Mouse (Mus musculus) CD8-positive naive resting alpha-beta T cell, adult 2 months (primary cell): ENCODE data around the gene Naa20.

Experiments used
- DNase-seq, 2 experiments: peaks; one replicate each; pipeline ENCODE4 v3.0.0; 2022; ENCODE audit warnings: low read depth in 2 of 2, low spot score in 2 of 2

Gene Naa20

DNA sequence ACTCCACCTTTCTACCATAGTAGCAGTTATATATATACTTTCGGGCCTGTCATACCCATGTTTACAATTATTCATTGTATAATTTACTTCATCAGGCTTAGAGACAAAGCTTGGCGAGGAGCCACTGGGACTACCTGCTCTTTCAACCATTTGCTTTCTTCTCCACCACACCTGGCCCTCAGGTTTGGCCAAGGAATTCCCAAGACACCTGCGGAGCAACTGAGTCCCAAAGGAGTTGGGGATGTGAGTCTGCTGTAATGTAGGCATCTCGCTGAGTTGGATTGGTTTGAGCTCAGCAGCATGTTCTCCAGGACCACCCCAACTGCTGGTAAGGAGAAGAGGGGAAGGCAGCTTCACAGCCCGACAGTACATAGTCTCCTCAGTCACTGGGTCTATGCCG, at the start of gene Naa20:
Gene Naa20, plus strand, starts transcription at position 239 of the 400 bp plus-strand sequence.
- no peak for DNase-seq

DNA sequence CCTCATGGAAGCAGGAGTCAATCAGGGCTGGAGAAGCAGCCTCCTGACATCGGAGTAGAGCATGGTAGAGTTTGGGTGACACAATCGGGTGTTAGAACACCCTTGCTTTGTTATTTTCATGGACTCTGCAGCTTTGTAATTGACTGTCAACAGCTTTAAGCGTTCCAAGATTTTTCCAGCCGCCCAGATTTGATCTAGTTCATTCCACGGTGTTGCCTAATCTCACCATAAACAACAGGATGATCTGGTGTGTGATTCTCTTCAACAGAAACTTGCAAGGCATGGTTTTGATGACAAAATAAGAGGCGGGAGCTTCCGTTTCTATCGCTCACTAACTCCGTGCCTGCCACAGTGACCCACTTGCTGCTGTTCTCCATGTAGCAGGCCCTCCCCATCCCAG, 46.1 kb upstream of the Naa20 start:
- no peak for DNase-seq

DNA sequence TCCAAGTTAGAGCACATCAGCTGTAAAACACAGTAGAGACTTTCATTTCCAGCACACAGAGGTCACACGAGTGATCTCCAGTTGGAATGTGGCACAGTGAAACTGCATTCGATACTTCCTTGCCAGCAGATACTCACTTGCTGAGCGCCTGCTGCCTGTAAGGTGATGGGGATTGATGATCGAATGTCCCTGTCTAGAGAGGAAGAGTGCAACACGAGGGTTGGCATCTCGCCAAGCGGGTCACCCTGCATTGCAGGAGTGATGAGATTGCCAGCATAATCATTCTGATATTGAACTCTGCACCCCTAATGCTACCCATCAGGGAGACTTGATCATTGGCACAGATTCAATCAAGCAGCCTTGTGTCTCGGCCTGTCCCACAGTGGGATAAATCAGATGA, 44.0 kb upstream of the Naa20 start:
- DNase-seq, result no peak

DNA sequence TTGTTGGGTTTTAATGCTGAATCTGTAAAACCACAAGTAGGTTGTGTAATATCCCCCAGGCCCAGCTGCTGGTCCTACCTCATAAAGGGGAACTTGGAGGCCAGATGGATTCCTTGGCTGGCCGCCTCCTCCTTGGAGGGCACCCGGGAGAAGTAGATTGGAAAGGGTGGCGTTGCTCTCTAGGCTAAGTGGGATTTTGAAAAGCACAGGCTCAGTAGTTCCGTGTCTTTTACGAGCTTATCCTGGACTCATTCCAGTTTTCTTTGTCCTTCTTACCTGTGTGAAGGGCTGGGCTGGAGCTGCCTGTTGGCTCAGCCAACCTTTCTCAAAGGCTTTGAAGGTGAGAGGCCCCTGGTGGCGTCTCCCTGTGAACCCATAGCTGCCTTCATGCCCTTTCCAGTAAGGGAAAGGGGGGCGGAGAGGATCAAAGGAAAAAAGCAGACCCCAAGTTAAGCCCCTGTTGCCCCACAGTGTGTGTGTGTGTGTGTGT, 42.4 kb upstream of the Naa20 start:
- no peak for DNase-seq

DNA sequence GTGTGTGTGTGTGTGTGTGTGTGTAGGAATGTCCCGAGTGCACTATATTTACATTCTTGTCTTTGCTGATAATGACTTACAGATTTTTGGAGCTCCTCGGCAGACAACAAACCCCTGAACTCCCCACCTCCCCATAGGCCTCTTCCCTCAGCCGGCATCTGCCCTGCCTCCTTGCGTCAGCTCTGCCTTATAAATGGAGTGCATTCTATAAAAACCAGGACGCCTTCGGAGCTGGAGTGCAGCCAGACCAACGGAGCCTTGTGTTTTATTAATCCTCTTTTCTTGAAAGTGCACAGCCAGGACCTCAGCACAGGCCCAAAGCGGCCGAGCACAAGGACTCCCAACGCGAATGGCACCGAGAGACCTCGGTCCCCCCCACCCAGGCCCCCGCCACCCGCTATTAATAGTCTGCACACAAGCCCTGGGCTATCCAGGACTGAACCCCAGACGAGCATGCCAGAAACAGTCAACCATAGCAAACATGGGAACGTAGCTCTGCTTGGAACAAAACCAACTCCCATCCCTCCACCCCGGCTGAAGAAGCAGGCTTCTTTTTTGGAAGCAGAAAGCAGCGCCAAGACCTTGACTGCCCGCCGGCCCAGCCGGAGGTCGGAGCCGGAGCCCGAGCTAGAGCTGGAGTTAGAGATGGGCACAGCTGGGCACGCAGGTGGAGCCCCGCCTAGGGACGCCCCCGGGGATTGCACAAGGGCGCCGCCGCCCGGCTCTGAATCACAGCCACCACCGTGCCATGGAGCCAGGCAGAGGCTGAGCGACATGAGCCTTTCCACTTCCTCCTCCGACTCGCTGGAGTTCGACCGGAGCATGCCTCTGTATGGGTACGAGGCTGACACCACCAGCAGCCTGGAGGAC, 41.7 kb upstream of the Naa20 start:
- DNase-seq, result no peak

DNA sequence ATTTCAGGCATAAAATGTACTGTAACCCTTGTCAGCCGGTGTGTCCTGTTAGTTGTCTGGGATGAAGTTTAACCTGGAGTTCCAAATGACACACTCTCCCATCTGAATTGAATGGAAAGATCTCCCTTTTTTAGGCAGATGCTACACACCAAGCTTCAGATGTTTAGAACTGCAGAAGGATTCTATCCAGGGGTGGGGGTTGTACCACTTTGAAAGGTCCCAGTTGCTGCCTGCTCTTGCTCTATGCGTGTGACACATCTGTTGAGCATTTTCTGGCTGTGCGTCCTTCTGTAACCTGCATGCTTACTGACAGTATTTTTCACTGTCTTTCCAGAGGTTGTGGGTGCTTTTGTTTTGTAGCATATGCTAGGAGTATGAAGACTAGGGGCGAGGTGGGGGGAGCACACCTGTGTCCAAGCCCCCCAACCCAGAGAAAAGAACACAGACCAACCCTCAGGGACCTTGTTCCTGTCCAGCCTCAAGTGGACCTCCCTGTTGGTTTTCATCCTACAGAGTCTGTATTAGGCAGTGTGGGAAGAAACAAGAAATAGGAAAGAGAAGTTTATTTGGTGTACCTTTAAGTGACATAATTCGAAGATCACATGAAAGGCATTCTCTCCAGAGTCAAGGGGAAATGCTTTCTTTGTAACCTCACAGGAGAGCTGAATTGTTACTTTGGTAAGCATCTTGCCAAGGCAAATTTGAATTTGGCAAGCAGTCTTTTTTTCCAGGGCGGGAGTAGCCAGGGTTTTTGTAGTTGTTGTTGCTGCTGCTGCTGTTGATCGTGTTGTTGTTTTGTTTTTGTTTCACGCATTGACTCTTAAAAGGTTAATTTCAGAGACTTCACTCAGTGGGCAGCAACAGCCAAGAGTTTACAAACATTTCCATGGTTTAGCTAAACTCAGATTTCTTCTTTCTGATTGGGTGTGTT, 40.4 kb upstream of the Naa20 start:
- no peak for DNase-seq

DNA sequence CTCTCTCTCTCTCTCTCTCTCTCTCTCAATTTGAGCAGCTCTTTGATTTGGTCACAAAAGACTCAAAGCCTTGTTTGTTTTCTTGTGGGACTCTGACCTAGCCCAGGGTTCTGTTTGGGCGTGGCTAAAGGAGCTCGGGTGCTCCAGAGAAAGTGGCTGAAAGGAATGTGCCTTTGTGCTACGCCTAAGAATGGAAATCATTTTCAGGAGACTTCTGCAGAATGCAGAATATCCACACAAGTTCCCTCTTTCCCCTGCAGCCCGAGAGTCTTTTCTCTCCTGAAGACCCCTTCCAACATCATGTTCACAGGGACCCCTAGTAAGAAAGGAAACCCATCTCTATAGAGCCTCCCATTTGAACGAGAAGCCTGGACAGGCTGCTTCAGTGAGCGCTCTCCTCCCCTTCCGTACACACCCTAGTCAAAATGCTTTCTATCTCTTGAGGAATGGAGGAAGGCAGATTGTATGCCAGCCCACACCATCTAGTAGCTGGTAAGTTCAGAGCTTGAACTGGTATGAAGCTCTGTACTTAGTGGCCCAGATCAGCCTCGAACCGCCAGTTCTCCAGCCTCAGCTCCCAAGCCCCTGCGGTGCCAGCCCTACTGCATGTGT, 39.6 kb upstream of the Naa20 start:
- DNase-seq, result no peak

DNA sequence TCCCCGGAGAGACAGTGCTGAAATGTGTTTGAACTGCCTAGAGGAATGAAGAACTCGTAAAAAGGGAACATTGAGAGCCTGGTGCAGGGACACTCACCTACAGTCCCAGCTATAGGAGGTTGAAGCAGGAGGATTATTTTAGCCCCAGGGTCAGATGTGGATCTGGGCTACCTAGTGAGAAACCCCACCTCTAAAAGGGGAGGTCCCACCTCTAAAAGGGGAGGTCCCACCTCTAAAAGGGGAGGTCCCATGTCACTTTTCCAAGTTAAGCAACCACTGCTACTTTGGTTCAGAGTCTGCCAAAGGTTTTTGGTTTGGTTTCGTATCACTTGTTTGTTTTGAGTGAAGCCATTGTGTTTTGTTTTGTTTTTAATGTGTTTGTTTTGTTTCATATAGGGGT, 36.6 kb upstream of the Naa20 start:
- DNase-seq, result no peak

DNA sequence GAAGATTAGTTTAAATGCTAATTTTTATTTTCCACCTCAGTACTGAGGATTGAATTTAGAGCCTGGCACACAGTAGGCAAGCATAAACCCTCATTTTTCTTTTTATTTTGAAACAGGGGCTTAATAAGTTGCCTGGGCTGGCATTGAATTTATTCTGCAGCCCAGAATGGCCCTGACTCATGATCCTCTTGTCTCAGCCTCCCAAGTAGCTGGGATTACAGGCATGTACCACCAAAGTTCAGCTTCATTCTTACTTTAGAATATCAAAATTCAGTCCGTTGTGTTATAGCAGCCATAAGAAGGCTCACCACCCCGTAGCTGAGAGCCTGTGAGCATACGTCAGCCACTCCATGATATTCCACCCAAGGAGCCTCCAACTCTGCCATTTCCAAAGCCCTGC, 35.7 kb upstream of the Naa20 start:
- DNase-seq, result no peak

DNA sequence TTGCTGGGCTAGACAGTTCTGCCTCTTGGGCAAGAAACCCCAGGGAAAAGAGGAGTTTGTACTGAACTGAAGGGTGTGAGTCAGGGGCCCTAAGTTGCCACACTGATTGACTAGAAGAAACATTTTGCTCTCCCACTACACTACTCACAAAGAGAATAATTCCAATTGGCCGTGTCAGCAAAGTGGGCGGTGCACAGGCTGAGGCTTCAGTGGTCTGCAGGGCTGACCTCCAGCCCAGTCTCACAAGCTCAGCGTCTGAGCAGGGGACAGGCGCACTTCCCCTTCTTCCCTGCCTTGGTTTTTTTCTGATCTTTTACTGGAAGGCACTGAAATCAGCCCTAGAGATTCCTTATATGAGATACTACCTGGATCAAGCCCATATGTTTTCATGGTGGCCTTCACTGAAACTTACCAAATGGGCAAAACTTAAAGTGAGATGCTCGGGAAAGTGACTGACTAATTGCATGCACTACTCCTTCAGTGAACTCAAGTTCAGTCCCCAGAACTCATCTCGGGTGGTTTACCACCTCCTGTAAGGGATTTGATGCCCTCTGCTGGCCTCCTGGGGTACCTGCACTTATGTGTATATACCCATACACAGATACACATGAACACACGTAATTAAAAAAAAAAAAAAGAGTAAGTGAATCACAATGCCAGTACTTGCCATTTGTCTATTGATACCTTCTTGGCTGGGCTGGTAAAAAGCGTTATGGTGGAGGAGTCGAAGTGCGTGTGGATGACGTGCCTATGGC, 35.0 kb upstream of the Naa20 start:
- no peak for DNase-seq

DNA sequence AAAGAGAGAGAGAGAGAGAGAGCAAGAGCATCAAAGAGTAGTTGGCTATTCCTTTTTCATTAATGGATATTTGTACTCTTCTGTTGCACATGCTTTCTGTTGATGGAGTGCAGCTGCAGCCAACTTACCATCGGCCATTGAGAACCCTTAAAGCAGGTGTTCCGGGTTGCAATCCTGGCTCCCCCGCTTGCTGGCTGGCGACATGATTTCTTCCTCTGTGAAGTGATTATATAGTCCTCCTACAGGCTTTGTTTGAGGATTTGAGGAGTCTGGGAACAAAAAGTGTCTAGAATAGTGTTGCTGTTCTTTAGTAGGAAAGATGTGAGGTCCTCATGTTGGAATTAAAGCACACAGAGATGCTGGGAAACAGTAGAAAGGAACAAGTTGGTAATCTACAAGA, 30.6 kb upstream of the Naa20 start:
- DNase-seq, result no peak

DNA sequence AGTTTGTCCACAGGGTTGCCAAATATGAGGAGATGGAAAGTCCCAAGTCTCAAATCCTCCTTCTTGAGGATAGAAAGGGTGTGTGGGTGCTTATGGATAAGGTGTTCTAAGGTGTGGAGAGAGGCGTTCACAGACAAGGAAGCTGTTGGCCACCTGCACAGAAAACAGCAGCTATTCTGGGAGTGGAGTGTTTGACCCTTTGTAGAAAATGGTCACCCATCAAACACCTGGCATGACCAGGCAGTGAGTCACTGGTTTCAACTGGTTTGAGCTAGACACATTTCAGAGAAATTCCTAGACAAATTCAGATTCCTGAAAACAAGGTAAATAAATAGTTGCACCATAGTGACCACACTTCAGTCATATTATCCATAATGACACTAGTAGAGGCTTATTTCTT, 29.8 kb upstream of the Naa20 start:
- no peak for DNase-seq

DNA sequence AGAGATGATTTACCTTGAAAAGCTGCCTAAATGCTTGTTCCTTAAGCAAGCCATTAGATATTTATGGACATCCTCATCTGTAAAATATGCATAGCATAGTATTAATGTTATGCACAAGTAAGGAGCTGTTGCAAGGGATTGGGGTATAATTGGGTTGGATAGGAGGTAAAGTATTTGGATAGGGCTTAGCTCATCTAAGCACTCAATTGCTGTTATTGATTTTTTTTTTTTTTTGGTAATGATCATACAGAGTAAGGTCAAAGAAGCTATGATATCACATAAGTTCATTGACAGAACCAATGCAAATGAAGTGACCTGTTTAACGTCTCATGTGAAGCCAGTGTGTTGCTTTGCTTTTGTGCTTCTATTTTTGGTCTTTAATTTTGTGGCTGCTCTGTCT, 27.9 kb upstream of the Naa20 start:
- no peak for DNase-seq

DNA sequence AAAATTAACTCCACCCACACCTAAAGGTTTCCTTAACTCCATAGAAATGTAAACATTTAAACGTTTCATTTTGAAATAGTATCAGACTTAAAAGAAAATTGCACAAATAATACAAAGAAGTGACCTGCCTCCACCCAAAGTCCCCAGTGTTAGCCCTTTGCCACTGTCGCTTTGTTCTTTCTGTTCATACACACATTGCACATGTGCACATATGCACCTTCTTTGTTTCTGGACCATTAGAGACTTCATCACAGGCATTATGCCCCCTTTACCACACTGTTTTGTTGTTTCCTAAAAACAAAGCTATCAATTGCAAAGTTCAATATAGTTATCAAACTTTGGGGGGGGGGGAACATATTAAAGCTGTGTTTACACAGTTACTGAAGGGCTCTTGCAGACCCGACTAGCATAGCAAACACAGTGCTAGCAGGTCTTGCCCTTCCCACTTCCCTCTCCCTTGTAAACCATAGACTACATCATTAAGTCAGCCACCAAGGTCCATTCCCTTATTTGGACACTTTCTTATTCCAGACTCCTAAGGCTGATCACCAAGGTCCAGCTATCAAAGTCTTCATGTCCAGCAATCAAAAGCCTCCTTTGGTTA, 26.9 kb upstream of the Naa20 start:
- no peak for DNase-seq

DNA sequence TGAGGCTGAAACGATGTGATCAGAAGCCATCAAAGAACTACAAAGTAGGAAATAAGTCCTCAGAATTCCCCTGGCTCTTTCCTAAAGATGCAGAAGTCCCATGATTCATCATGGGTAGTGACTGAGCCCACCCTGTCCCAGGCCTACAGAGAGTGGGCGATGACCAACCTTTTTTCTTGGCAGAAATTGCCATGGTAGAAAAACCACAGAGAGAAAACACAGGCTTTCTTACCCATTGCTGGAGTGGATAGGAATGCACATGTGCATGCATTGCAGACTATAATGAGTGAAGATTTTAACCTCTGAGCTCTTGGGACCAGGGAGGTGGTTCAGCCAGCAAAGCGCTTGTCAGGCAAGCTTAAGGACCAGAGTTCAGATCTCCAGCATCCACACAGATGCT, 24.7 kb upstream of the Naa20 start:
- DNase-seq, result no peak

DNA sequence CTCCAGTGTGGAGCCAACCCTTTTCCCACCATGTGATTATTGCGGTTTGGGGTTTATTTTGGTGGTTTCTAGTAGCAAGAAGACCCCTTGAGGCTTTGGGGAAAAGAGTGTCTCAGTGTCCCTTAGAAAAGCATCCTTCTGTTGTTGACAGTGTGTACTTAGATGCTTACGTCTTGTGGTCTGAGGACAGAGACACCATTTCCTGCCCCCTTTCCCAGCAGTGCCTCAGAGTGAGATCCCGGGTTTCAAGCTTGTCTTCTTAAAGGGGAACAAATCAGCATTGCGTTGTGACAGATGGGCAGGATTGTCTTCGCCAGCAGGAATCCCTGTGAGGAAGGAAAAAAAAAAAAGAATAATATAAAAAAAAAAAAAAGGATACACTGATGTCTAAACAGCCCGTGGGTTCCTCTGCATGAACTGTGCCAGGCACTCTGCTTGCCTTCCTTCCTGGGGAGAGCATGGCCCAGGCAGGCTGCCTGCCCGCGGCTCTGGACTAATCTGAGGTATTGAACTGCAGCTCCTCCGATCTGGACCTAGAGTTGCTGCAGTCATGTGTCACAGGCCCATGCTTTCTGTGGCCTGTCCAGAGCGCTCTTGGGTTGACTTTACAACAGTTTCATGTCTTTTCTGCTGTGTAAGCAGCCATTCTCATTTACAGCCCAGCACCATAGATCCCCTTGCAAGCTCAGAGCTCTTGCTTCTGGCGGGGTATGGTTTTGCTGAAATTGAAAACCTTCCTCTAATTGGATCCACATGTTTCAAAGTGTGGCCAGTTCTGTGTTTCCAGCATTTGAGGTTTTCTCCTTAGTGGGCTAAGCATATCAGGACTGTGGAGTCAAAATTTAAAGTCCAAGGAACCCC, 20.8 kb upstream of the Naa20 start:
- no peak for DNase-seq

DNA sequence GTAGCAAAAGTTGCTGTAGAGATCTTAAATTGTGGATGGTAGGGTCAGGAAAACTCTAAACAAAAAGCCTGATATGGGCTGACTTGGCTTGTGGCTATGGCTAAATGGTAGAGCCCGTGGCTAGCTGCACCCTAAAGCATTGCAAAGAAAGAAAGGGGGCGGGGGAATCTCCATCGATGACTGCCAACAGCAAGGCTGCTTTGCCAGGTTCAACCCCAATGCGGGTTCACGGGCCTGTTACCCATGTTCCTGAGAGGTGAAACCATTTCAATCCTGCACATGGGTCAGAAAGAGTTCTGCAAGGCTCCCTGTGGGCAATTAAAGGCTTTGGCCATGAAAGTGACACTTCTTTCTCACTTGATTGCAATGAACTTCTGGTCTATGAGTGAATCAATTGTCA, 20.0 kb upstream of the Naa20 start:
- no peak for DNase-seq

DNA sequence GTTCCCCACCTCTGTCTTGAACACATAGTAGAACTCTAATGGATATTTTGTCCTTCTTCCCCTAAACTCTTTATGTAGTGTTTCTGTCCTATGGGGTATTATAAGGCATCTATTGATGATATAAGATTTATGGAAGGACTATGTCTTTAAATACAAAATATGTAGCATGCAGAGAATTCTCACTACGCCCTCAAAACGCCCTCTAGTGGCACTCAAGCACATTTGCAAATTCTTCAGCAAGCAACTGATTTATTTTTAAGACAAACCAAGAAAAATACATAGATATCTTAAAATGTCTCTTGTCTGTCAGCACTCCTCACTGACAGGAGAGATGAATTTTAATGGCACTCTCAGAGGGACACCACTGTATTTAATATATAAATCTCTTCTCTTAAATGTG, 19.5 kb upstream of the Naa20 start:
- no peak for DNase-seq

DNA sequence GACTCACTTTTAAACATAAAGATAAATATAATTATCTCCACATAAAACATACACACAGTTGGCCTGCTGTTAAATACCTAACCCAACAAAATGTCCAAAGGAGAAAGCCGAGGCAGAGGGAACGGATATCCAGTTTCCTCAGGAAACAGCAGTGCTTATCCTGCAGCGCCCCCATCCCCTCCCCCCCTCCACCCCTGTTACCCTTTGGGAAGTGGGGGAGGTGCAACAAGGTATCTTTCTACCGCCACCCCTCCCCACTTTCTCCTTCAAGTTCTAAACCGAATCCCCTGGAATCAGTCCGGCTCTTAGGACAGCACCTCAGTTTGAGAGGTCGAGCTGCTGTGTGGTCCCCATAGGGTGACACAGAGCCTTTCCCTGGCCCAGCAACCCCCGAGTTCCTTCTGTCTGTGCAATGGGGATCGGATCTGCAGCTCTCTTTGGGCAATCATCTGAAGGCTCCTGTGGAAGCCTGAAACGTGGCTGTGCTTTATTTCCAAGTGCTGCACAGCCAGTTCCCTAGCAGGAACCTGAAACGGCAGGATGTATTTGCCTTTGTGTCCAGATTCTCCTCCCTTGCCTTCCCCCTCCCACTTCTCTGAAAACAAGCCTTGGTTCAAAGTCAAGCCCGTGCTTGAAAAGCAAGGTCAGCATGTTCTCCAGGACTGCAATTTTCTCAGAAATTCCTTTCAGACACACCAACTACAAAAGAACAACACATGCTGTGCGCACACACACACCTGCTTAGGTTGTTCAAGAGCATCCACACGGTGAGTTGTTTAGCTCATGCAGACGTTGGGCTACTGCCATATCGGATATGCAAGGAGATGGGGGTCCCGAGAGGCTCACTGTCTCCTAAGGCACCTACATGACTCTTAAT, 17.6 kb upstream of the Naa20 start:
- no peak for DNase-seq
